Mouse (Mus musculus) E14TG2a.4 (cell line): ENCODE data around the gene Nxph3.
A peak's percentile ranks its signal among the peaks of the same experiment; 100 is the strongest.

Source experiments
- H3K27me3 ChIP-seq: 2 replicates; pipeline ENCODE4 v1.6.1; 2014; ENCODE audit warnings: low read length, control low read depth; ENCODE audit not compliant: insufficient read depth
- H3K36me3 ChIP-seq: 2 replicates; pipeline ENCODE4 v1.6.1; 2014; ENCODE audit warnings: low read length, control low read depth; ENCODE audit not compliant: insufficient read depth
- H3K4me1 ChIP-seq: replicated peaks from 2 replicates; pipeline ENCODE4 v1.6.1; 2014; ENCODE audit warnings: low read depth, low read length, control low read depth
- H3K4me3 ChIP-seq: replicated peaks from 2 replicates; pipeline ENCODE4 v1.5.1; 2014; ENCODE audit warnings: mild to moderate bottlenecking, low read length
- H3K9me3 ChIP-seq: 2 replicates; pipeline ENCODE4 v1.6.1; 2014; ENCODE audit warnings: low read length, control low read depth
- CTCF ChIP-seq: conservative IDR thresholded peaks from 2 replicates; pipeline ENCODE4 v1.5.1; 2014; ENCODE audit warnings: low read length
- NANOG ChIP-seq: IDR thresholded peaks from 2 replicates; pipeline ENCODE4 v1.6.1; 2014; ENCODE audit warnings: borderline replicate concordance, low read length, mixed read lengths
- POU5F1 ChIP-seq: IDR thresholded peaks from 2 replicates; pipeline ENCODE4 v1.6.1; 2014; ENCODE audit warnings: low read length, borderline replicate concordance

The Nxph3 gene

DNA sequence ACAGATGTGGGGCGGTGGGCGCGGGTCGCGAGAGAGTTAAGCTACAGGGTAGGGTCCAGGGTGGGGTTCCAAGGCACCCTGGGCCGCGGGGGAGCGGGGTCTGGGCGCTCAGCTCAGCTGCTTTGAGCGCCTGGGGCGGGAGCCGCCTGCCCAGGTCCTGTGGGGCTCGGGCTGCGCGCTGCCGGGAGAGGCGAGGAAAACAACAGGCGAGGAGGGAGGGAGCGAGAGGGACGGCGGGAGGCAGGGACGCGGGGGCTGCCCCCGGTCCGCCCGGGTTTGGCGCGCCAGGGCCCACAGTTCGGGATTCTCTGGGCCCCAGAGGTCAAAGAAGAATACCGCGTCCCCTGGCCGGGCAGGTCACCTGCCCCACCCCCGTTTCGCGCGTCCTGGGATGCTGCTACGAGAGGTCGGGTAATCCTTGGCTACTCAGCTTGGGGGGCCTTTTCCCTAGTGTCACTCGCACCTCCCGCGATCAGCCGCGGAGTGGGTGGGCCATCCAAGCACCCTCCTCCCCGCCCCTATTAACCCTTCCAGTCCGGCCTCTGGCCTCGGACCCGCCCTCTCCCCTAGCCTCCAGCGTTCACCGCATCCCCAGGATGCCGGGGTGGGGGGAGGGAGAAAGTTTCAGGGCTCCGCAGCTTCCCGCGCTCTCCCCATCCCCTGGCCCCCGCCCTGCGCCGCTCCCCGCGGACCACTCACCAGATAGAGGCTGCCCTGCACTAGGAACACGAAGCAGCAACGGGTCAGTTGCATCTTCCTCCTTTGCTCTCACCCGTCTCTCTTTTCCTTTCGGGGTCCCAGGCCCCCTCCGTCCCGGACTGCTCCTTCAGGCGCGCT is 691 bp downstream of the Nxph3 start:
- Histone ChIP-seq H3K9me3 (no peaks in the 10 kb centered on the region), H3K27me3 (peaks cover 34% of the 10 kb centered on the region), H3K4me3 (peak overlapping the region; percentile 90), H3K4me1 (peaks cover 86% of the 10 kb centered on the region), H3K36me3 (no peaks in the 10 kb centered on the region)
- TF ChIP-seq NANOG = no peak
- no peak for TF ChIP-seq POU5F1
- TF ChIP-seq CTCF = no peak

GRCm38 (mm10) chr11:95512383-95512782 is 2.0 kb downstream of the Nxph3 start:
- H3K4me3 ChIP-seq = peak overlapping the region; percentile 90
- TF ChIP-seq NANOG (no peak), CTCF (no peak)
- H3K4me1 ChIP-seq = peaks cover 86% of the 10 kb centered on the region
- H3K9me3 ChIP-seq = no peaks in the 10 kb centered on the region
- peaks cover 34% of the 10 kb centered on the region for H3K27me3 ChIP-seq
- no peaks in the 10 kb centered on the region for H3K36me3 ChIP-seq

DNA sequence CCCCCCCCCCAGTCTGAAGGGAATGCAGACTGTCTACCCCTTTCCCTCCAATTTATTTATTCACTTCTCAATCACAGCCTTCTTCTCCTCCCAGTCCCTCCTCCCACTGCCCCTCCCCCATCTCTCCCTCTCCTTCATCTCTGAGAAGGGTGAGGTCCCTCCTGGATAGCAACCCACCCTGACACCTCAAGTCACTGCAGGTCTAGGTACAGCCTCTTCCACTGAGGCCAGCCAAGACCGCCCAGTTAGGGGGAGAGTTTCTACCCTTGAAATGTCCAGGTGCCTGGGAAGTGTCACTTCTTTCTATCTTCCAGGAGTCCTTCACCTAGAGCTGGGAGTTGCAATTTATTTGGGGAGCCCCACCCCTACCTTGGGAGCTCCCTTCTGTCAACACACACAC is 2.5 kb downstream of the Nxph3 start:
- 0 out of 2 replicates have a peak, but pooled peaks cover 3% of the 10 kb centered on the region for H3K9me3 ChIP-seq
- H3K4me3 ChIP-seq = no peak overlapping the region
- H3K27me3 ChIP-seq = peaks cover 34% of the 10 kb centered on the region
- no peaks in the 10 kb centered on the region for H3K36me3 ChIP-seq
- H3K4me1 ChIP-seq = peaks cover 86% of the 10 kb centered on the region
- no peak for TF ChIP-seq CTCF
- no peak for TF ChIP-seq POU5F1
- TF ChIP-seq NANOG = no peak

DNA sequence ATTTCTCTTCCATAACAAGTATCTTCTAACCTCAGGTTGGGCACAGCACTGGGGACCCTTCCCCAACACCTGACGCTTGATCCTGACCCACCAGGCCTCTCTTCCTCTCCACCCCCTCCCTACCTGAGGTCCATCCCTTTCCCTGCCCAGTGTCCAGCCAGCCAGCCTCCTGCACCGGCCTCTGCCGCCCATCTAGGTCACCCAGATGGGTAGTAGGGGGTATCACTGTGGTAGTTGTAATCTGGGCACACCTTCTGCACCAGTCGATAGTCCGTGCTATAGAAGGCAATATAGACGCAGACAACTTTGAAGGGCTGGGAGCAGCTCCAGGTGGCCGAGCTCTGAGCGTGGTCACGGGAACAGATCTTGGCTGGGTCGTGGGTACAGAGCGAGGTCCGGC is 3.7 kb downstream of the Nxph3 start:
- Histone ChIP-seq H3K9me3 (0 out of 2 replicates have a peak, but pooled peaks cover 3% of the 10 kb centered on the region), H3K36me3 (no peaks in the 10 kb centered on the region), H3K27me3 (peaks cover 34% of the 10 kb centered on the region), H3K4me3 (peak overlapping the region; percentile 58), H3K4me1 (peaks cover 79% of the 10 kb centered on the region)
- TF ChIP-seq POU5F1 (no peak), CTCF (no peak), NANOG (no peak)

GRCm38 (mm10) chr11:95509126-95509717 is 5.1 kb downstream of the Nxph3 start:
- TF ChIP-seq POU5F1 (no peak), CTCF (peak; percentile 66)
- Histone ChIP-seq H3K9me3 (0 out of 2 replicates have a peak, but pooled peaks cover 3% of the 10 kb centered on the region), H3K4me1 (peaks cover 71% of the 10 kb centered on the region), H3K27me3 (peaks cover 34% of the 10 kb centered on the region), H3K4me3 (no peak overlapping the region), H3K36me3 (no peaks in the 10 kb centered on the region)

DNA sequence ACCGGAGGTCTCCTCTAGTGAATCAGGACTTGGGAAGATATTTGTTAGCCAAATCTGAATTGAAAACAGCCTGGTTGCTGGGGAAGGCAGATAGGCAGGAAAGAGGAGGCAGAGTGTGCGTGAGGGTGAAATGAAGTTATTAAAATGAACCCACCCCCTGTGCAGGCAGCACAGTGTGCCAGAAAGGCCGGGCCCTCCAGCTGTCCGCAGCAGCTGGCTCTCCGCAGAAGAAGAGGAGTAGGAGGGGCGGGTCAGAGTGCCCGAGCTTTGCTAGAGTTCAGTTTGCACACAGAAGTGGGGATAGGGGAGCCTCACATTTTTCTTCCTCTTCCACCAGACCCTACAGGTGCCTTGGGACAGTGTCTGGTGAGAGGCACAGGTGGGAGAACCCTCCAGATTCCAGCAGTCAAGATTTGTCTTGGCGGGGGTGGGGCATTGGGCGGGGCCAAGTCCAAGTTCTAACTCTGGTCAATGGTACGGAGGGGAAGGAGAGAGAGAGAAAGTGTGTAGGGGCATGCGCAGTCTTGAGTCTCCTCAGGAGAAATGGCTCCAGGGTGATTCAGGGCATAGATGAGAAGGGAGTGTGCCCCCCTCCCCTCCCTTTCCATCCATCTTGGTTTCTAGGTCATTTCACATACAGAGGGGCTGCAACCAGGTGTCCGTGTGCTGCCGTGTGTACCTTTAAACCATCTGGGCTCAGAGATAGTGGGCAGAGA is 6.0 kb downstream of the Nxph3 start:
- no peak for TF ChIP-seq CTCF
- TF ChIP-seq NANOG = no peak
- no peak for TF ChIP-seq POU5F1
- H3K36me3 ChIP-seq = no peaks in the 10 kb centered on the region

GRCm38 (mm10) chr11:95507785-95508184 is 6.6 kb downstream of the Nxph3 start:
- Histone ChIP-seq H3K4me1 (peaks cover 81% of the 10 kb centered on the region), H3K9me3 (0 out of 2 replicates have a peak, but pooled peaks cover 3% of the 10 kb centered on the region), H3K4me3 (peak overlapping the region; percentile 23; the same call in 1 of the 2 replicates), H3K36me3 (no peaks in the 10 kb centered on the region), H3K27me3 (peaks cover 20% of the 10 kb centered on the region)
- TF ChIP-seq NANOG = no peak
- TF ChIP-seq POU5F1 = no peak
- no peak for TF ChIP-seq CTCF

More for the DNA sequence above, 6.0 kb downstream of the Nxph3 start:
- 0 out of 2 replicates have a peak, but pooled peaks cover 3% of the 10 kb centered on the region for H3K9me3 ChIP-seq
- H3K4me3 ChIP-seq = peak overlapping the region; percentile 23; the same call in 1 of the 2 replicates
- H3K4me1 ChIP-seq = peaks cover 80% of the 10 kb centered on the region
- H3K27me3 ChIP-seq = peaks cover 26% of the 10 kb centered on the region
